Mouse (Mus musculus) hindbrain, embryonic 14.5 days (tissue): Measurements from ENCODE around the gene Trpm6. TPM values are rescaled to one million over a fixed set of nuclear protein-coding genes. Genes with fewer than 3 reads are reported as not detected.
"Not testable (repeated sequence)": the region's sequence is repeated elsewhere in the genome, so short reads cannot be mapped to it uniquely, and the experiment has no call there.

Source experiments
- ATAC-seq: fragments of 200-750 bp; cut with Nextera tagmentation; 2 replicates; pipeline ENCODE4 v1.8.0; 2017; ENCODE audit warnings: moderate number of reproducible peaks, mild to moderate bottlenecking, moderate TSS enrichment, moderate library complexity; ENCODE audit not compliant: low FRiP score
- DNase-seq: peaks from one replicate; pipeline ENCODE4 v3.0.0-alpha.2; 2015; ENCODE audit warnings: low spot score
- H3K27ac ChIP-seq: fragments of 300-500 bp; sonication (generic); 2 replicates; pipeline ENCODE4 v1.5.1; 2014; ENCODE audit warnings: mild to moderate bottlenecking, moderate library complexity
- H3K27me3 ChIP-seq: fragments of 300-500 bp; sonication (generic); 2 replicates; pipeline ENCODE4 v1.6.1; 2014; ENCODE audit warnings: mild to moderate bottlenecking, low read length, mixed read lengths; ENCODE audit not compliant: control insufficient read depth, insufficient read depth
- H3K36me3 ChIP-seq: fragments of 300-500 bp; sonication (generic); replicated peaks from 2 replicates; pipeline ENCODE4 v1.6.1; 2014; ENCODE audit not compliant: control insufficient read depth, insufficient read depth
- H3K4me1 ChIP-seq: fragments of 300-500 bp; sonication (generic); replicated peaks from 2 replicates; pipeline ENCODE4 v1.6.1; 2014; ENCODE audit warnings: antibody characterized with exemption, low read length, mixed read lengths; ENCODE audit not compliant: control insufficient read depth, insufficient read depth
- H3K4me2 ChIP-seq: fragments of 300-500 bp; sonication (generic); replicated peaks from 2 replicates; pipeline ENCODE4 v1.6.1; 2014; ENCODE audit warnings: mild to moderate bottlenecking, moderate library complexity
- H3K4me3 ChIP-seq: fragments of 300-500 bp; sonication (generic); replicated peaks from 2 replicates; pipeline ENCODE4 v1.5.1; 2014; ENCODE audit warnings: mild to moderate bottlenecking, low read length
- H3K9ac ChIP-seq: fragments of 300-500 bp; sonication (generic); 2 replicates; pipeline ENCODE4 v1.6.1; 2014
- H3K9me3 ChIP-seq: fragments of 300-500 bp; sonication (generic); 2 replicates; pipeline ENCODE4 v1.6.1; 2016; ENCODE audit warnings: low read length; ENCODE audit not compliant: control insufficient read depth
- WGBS: fragments of 180-500 bp; shearing (Covaris S2); extraction: QIAGEN DNeasy Blood & Tissue Kit; methylation state at CpG from one replicate; pipeline ENCODE4 v1.1.7; 2014; 5-methylcytosine and 5-hydroxymethylcytosine counted together
- polyA plus RNA-seq: library from polyadenylated mRNA; unstranded; fragments of >200 nt; fragmentation: Nextera tagmentation; extraction: Ambion mirVana; gene quantifications from 2 replicates; pipeline ENCODE4 v1.2.1, GENCODE M21; 2014

The Trpm6 gene
- polyA plus RNA-seq = 0.44 and 0.51 TPM in 2 replicates

- Histone ChIP-seq H3K27me3 (peaks cover 13% of the 10 kb centered on the region; the same call in 1 of the 2 replicates), H3K4me1 (peaks cover 6% of the 10 kb centered on the region), H3K4me2 (peak within 1 kb of the TSS; percentile 73), H3K36me3 (no peaks in the 10 kb centered on the region), H3K4me3 (peak within 1 kb of the TSS; percentile 34), H3K9me3 (no peaks in the 10 kb centered on the region), H3K27ac (no peak within 1 kb of the TSS), H3K9ac (peak within 1 kb of the TSS; percentile 51; the same call in 1 of the 2 replicates)
- DNase-seq (no peak), ATAC-seq (no peak)
- 6% methylated on average over 41 of the region's 41 CpGs for WGBS
Observed at GRCm38 (mm10) chr19:18749598-18750339, at the start of gene Trpm6. Trpm6 (plus strand) TSS chr19:18749983.

- Histone ChIP-seq H3K27me3 (no peaks in the 10 kb centered on the region), H3K36me3 (no peaks in the 10 kb centered on the region), H3K4me3 (no peak overlapping the region), H3K9ac (no peak overlapping the region), H3K9me3 (no peaks in the 10 kb centered on the region), H3K4me1 (no peaks in the 10 kb centered on the region), H3K4me2 (no peak overlapping the region), H3K27ac (no peak overlapping the region)
- ATAC-seq = no peak
- no peak for DNase-seq
Observed at GRCm38 (mm10) chr19:18708101-18708500, 41.7 kb upstream of the Trpm6 start.

GRCm38 (mm10) chr19:18710903-18711302 is 38.9 kb upstream of the Trpm6 start:
- WGBS = 55% methylated on average over 6 of the region's 6 CpGs
- no peak overlapping the region for H3K9ac ChIP-seq
- DNase-seq (no peak), ATAC-seq (no peak)
- H3K27me3 ChIP-seq = no peaks in the 10 kb centered on the region
- peaks cover 14% of the 10 kb centered on the region for H3K4me1 ChIP-seq
- no peaks in the 10 kb centered on the region for H3K9me3 ChIP-seq
- H3K4me3 ChIP-seq = no peak overlapping the region
- no peak overlapping the region for H3K27ac ChIP-seq
- no peaks in the 10 kb centered on the region for H3K36me3 ChIP-seq
- no peak overlapping the region for H3K4me2 ChIP-seq

- DNase-seq (no peak), ATAC-seq (no peak)
- Histone ChIP-seq H3K36me3 (no peaks in the 10 kb centered on the region), H3K9me3 (no peaks in the 10 kb centered on the region), H3K4me1 (peaks cover 14% of the 10 kb centered on the region), H3K27ac (no peak overlapping the region), H3K4me3 (no peak overlapping the region), H3K4me2 (no peak overlapping the region), H3K9ac (no peak overlapping the region), H3K27me3 (no peaks in the 10 kb centered on the region)
- WGBS = 94% methylated on average over 9 of the region's 9 CpGs
Observed at GRCm38 (mm10) chr19:18711589-18711988, 38.2 kb upstream of the Trpm6 start.

GRCm38 (mm10) chr19:18712153-18712865 is 37.5 kb upstream of the Trpm6 start:
- peak overlapping the region; percentile 74 for H3K4me3 ChIP-seq
- H3K9ac ChIP-seq = peak overlapping the region; percentile 83
- no peaks in the 10 kb centered on the region for H3K9me3 ChIP-seq
- peak overlapping the region; percentile 93 for H3K27ac ChIP-seq
- H3K4me2 ChIP-seq = peak overlapping the region; percentile 49
- peaks cover 14% of the 10 kb centered on the region for H3K4me1 ChIP-seq
- H3K27me3 ChIP-seq = no peaks in the 10 kb centered on the region
- 62% methylated on average over 16 of the region's 16 CpGs for WGBS
- H3K36me3 ChIP-seq = no peaks in the 10 kb centered on the region; the same call in 1 of the 2 replicates
- DNase-seq (no peak), ATAC-seq (no peak)

- Histone ChIP-seq H3K27me3 (no peaks in the 10 kb centered on the region), H3K4me2 (peak within 1 kb of the TSS; percentile 80), H3K4me3 (peak within 1 kb of the TSS; percentile 74), H3K36me3 (peaks cover 2% of the 10 kb centered on the region), H3K27ac (peak within 1 kb of the TSS; percentile 93), H3K4me1 (peaks cover 14% of the 10 kb centered on the region), H3K9me3 (no peaks in the 10 kb centered on the region), H3K9ac (peak within 1 kb of the TSS; percentile 83)
- ATAC-seq (peak; percentile 100), DNase-seq (peak; percentile 99)
- under 1% methylated on average over 49 of the region's 49 CpGs for WGBS
Observed at GRCm38 (mm10) chr19:18712866-18713300, 36.9 kb upstream of the Trpm6 start, which contains the start of gene D030056L22Rik. D030056L22Rik (plus strand) TSS chr19:18713193.

GRCm38 (mm10) chr19:18713357-18713756 is 36.4 kb upstream of the Trpm6 start:
- H3K4me2 ChIP-seq = peak overlapping the region; percentile 80
- peak overlapping the region; percentile 74 for H3K4me3 ChIP-seq
- H3K9me3 ChIP-seq, DNase-seq, H3K27me3 ChIP-seq, H3K36me3 ChIP-seq: not testable (repeated sequence)
- 0% methylated on average over 41 of the region's 46 CpGs for WGBS
- peak; percentile 75 for ATAC-seq
- H3K27ac ChIP-seq = peak overlapping the region; percentile 38; the same call in 1 of the 2 replicates
- peaks cover 14% of the 10 kb centered on the region for H3K4me1 ChIP-seq
- peak overlapping the region; percentile 83 for H3K9ac ChIP-seq

GRCm38 (mm10) chr19:18716374-18716773 is 33.4 kb upstream of the Trpm6 start:
- WGBS = 60% methylated on average over 1 of the region's 1 CpGs
- Histone ChIP-seq H3K36me3 (peaks cover 16% of the 10 kb centered on the region), H3K9me3 (no peaks in the 10 kb centered on the region), H3K4me1 (peaks cover 14% of the 10 kb centered on the region), H3K9ac (no peak overlapping the region), H3K27me3 (no peaks in the 10 kb centered on the region), H3K4me3 (no peak overlapping the region), H3K4me2 (no peak overlapping the region), H3K27ac (no peak overlapping the region)
- peak; percentile 77 for DNase-seq
- no peak for ATAC-seq

- 94% methylated on average over 3 of the region's 3 CpGs for WGBS
- Histone ChIP-seq H3K4me1 (no peaks in the 10 kb centered on the region), H3K36me3 (peaks cover 16% of the 10 kb centered on the region), H3K4me3 (no peak overlapping the region), H3K9ac (no peak overlapping the region), H3K27me3 (no peaks in the 10 kb centered on the region), H3K9me3 (no peaks in the 10 kb centered on the region), H3K4me2 (no peak overlapping the region), H3K27ac (no peak overlapping the region)
- ATAC-seq (no peak), DNase-seq (no peak)
Observed at GRCm38 (mm10) chr19:18720337-18720736, 29.4 kb upstream of the Trpm6 start.
